Mouse (Mus musculus) heart, adult 8-10 months (tissue): Measurements from ENCODE around the gene Arih2. TPM values are rescaled to one million over a fixed set of nuclear protein-coding genes. Genes with fewer than 3 reads are reported as not detected.

ENCODE experiments used
- DNase-seq: peaks from one replicate; pipeline ENCODE4 v3.0.0; 2022; ENCODE audit warnings: low spot score
- microRNA-seq: library from miRNA; unstranded; fragments of <30 nt; microRNA quantifications from one replicate; pipeline ENCODE4 v1.2.0, GENCODE M21; 2022
- total RNA-seq, 4 experiments: library from RNA; stranded (reverse); gene quantifications; 2 replicates each; pipeline ENCODE4 v1.2.4; 2022

Gene Arih2
- total RNA-seq, 4 experiments from 2014 or later = 41.7 to 50.7 (median 49.6) TPM

DNA sequence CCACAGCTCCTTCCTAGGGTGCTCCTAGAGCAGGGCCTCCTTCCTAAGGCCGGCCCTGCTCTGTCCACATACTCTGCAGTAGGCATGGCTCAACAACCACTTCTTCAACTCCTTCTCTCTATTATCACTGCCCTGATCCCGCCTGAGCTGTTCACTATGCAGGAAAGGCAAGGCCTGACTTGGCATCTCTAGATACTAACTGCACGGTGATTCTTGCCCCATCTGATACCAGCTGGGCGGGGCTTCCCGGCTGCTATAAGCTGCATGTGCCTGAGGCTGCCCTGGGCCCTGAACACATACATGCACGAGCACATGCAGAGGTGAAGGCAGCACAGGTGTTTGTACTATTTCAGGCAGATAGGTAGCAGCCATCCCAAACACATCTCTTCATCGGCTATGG is 85.1 kb downstream of the Arih2 start:
- no peak for DNase-seq

DNA sequence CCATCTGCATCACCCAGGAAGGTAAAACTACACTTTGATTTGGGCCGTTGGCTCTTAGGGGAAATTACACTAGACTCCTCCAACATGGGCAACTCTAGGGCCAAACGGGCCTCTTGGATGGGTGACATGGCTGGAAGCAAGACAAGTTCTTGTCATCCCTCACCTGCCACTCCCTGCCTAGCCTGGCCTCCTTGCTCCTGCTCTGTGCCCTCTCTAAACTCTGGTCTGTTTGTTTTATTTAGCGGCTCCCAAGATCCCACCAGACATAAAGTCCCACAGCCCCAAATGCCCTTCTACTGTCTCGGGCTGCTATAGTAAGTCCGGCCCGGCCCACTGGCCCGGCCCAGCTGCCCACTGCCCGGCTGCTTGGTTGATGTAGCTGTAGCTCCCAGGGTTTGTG is 85.5 kb downstream of the Arih2 start:
- no peak for DNase-seq

DNA sequence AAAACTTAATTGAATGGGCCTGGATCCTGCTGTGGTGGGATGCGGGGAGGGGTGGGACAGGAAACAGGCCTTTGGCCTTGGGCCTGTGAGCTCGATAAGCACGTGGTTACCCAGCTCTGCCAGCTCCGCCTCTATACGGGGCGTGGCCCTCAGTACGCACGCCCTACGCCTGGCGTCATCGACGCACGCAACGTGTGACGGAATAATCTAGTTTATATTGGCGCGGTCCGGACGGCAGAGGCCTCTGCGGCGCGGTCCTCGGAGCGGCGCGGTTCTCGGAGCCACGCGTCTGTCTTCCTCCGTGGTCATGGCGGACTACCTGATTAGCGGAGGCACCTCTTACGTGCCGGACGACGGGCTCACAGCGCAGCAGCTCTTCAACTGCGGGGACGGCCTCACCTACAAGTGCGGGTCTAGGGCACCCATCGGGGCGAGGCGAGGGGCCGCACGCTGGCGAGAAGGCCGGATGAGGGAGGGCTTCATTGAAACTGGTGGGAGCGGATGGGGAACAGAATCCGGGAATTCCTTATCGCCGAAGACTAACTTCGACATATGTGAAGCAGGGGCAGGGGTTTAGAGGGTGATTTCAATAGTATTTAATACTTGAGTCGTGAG is 88.9 kb downstream of the Arih2 start, which contains the start of gene Impdh2:
Gene Impdh2 (plus strand): TSS at position 60 of the 615 bp plus-strand sequence.
- DNase-seq = peak; percentile 95

DNA sequence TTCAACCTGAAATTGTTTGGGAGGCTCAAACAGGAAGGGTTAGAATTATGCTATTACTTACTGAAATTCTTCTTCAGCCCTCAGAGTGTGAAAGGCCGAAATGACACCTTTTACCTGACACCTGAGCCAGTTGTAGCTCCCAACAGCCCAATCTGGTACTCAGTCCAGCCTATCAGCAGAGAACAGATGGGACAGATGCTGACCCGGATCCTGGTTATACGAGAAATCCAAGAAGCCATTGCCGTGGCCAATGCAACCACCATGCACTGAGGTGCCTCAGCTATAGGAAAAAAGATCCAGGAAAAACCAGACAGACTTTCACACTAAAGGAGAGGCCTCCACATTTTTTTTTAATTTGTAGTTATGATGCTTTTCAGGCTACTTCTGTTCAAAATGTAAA is 90.0 kb downstream of the Arih2 start:
- no peak for DNase-seq

Small RNA genes within 50 kb of the gene (microRNA-seq; reads per million reads assigned to microRNA genes)
- gene Gm24083 (not detected), gene Gm26298 (not detected), gene Mir191 (not detected), gene Mir425 (794 reads per million, percentile 79 among the genes with 10 or more reads in this experiment)

Other genes starting within 250 kb of the Arih2 start
- not detected for gene Ccdc36, start 220.9 kb downstream of the Arih2 start, total RNA-seq
- not detected for gene BC048562, start 212.9 kb downstream of the Arih2 start, total RNA-seq
- gene Ccdc71, start 188.9 kb downstream of the Arih2 start, total RNA-seq = 10 to 100 TPM; 21.3 to 28.3 (median 26.7) TPM
- gene Klhdc8b, start 187.8 kb downstream of the Arih2 start, total RNA-seq = 1 to 10 TPM; 3.9 to 6.7 (median 5.8) TPM
- gene Lamb2, start 169.7 kb downstream of the Arih2 start, total RNA-seq = 100 to 1,000 TPM; 342 to 366 (median 351) TPM
- gene Usp19, start 158.8 kb downstream of the Arih2 start, total RNA-seq = 100 to 1,000 TPM in 3 of 4 experiments, 10 to 100 TPM in 1; 92.9 to 109 (median 102) TPM
- 10 to 100 TPM; 76.7 to 84.2 (median 80.1) TPM for gene Qars, start 141.7 kb downstream of the Arih2 start, total RNA-seq
- 10 to 100 TPM; 55.6 to 70.2 (median 61.7) TPM for gene Qrich1, start 132.6 kb downstream of the Arih2 start, total RNA-seq
- 10 to 100 TPM; 44.3 to 53.5 (median 47.9) TPM for gene Impdh2, start 89.1 kb downstream of the Arih2 start, total RNA-seq
- gene Ndufaf3, start 82.0 kb downstream of the Arih2 start, total RNA-seq = 10 to 100 TPM; 78.5 to 86.3 (median 81.1) TPM
- 10 to 100 TPM; 16.9 to 26.8 (median 24.1) TPM for gene Dalrd3, start 79.5 kb downstream of the Arih2 start, total RNA-seq
- 10 to 100 TPM; 12.9 to 18.1 (median 17.0) TPM for gene Wdr6, start 70.6 kb downstream of the Arih2 start, total RNA-seq
- gene P4htm, start 51.7 kb downstream of the Arih2 start, total RNA-seq = 10 to 100 TPM; 13.0 to 23.5 (median 14.6) TPM
- gene Slc25a20, start 12.7 kb upstream of the Arih2 start, total RNA-seq = 100 to 1,000 TPM; 189 to 257 (median 218) TPM
- 10 to 100 TPM; 80.5 to 91.0 (median 88.1) TPM for gene Prkar2a, start 39.9 kb upstream of the Arih2 start, total RNA-seq
- 10 to 100 TPM; 13.7 to 24.9 (median 21.2) TPM for gene Ip6k2, start 134.4 kb upstream of the Arih2 start, total RNA-seq
- 1 to 10 TPM; 7.4 to 9.2 (median 8.0) TPM for gene Nckipsd, start 159.0 kb upstream of the Arih2 start, total RNA-seq
- under 1 TPM in 3 of 4 experiments, not detected in 1; 0.03 to 0.32 (median 0.28) TPM for gene Celsr3, start 176.9 kb upstream of the Arih2 start, total RNA-seq
- 10 to 100 TPM; 16.6 to 23.6 (median 21.4) TPM for gene Slc26a6, start 203.9 kb upstream of the Arih2 start, total RNA-seq